Mouse (Mus musculus) erythroblast, adult 5-6 weeks (primary cell): Measurements from ENCODE around the gene Fam217b. TPM values are rescaled to one million over a fixed set of nuclear protein-coding genes. Genes with fewer than 3 reads are reported as not detected.

Experiments
- ATAC-seq: replicated peaks from 2 replicates; pipeline ENCODE4 v1.8.0; 2016; ENCODE audit warnings: moderate number of reproducible peaks, mild to moderate bottlenecking, moderate TSS enrichment, inconsistent platforms; ENCODE audit not compliant: poor library complexity, low FRiP score, severe bottlenecking
- total RNA-seq, 2 experiments: library from RNA; stranded (forward) in 1 of 2; stranded (reverse) in 1 of 2; fragments of 150-400 nt in 1 of 2; fragments of 200-764, 138-1000 nt in 1 of 2; gene quantifications; 2 replicates each; pipeline versions ENCODE4 v1.2.3 to v1.2.4; 2015 to 2017; ENCODE audit warnings: low replicate concordance in 2 of 2

Fam217b gene
- total RNA-seq (2015; ENCODE audit: low replicate concordance) (2.1 TPM in 2 replicates), total RNA-seq (2017; ENCODE audit: low replicate concordance) (1.3 and 1.4 TPM in 2 replicates)

DNA sequence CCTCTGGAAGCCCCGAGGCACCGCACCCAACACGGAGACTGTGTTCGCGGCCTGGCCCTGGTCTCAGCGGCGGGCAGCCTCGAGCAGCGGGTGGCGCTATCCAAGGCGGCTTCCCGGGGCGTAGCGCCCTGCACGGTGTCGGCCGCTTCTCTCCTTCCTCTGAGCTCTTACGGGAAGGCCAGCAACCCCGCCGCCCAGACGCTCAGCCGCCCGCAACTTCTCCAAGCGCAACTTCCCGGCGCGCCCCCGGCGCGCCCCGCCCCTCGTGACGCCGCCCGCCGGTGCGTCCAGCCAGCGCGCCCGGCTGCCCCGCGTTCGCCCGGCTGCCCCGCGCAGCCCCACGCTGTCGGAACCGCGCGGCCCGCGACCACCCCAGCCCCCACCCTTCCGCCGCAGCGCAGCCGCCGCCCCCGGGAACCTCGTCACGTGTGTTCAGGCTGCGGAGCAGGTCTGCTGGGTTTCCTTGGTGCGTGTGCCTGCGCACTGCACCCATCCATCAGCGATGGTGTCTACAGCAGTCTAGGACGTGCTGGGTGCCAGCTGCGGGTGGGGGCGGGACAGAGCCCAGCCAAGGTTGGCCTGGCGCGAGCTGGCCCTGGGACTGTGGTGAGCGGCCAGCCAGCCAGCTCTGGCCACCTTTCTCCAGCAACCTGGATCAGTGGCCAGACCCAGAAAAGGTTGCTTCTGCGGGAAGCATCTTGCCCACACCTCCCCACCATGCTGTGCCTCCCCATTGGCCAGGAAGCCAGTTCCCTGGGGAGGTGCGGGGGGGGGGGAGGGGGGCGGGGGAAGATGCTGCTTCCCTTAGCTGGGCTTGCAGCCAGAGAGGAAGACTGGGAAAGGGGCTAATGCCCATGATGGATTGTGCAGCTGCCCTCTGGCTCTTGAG is at the start of gene Fam217b, which contains the start of gene Ppp1r3d:
Gene Fam217b, plus strand, starts transcription at position 264 of the 889 bp plus-strand sequence.
Gene Ppp1r3d, minus strand, starts transcription at position 212 of the 889 bp plus-strand sequence.
- no peak for ATAC-seq

DNA sequence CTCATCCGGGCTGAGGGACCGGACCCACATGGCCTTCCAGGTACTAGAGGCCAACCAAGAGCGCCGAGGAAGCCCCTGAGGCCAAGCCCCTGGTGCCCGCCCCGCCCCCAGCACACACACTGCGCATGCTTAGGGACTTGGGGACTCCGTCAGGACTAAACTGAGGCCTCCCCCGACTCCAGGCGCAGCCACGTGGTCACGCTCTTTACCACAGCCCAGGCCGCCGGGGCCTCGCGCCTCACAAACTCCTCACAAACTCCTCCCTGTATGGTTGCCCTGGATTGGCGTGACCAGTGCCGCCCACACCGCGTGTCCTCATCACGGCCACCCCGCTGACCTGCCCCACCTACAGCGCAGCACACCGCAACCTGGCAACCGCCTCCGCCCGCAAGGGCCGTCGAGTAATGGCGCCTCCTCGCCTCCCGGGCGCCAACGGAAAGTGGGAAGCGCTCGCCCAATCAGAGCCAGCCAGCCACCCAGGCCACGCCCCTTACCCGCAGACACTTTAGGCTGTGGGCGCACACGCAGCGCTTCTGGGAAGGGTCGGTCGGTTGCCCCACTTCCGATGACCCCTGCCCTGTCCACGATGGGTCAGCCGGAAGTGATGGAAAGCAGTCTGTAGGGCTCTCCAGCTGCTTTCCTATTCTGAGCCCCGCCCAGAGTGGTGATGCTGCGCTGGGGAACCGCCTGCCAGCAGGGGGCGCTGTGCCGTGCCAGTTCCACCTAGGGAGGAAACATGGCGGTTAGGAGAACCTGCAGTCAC is 7.1 kb upstream of the Fam217b start, which contains the start of gene Sycp2:
Gene Sycp2, minus strand, starts transcription at position 633 of the 763 bp plus-strand sequence.
- no peak for ATAC-seq

- no peak for ATAC-seq
Observed at GRCm38 (mm10) chr2:178409024-178409423, 5.3 kb upstream of the Fam217b start.

GRCm38 (mm10) chr2:178410286-178410685 is 4.0 kb upstream of the Fam217b start:
- ATAC-seq = no peak

- no peak for ATAC-seq
Observed at GRCm38 (mm10) chr2:178412598-178412997, 1.7 kb upstream of the Fam217b start.

GRCm38 (mm10) chr2:178413081-178413480 is 1.2 kb upstream of the Fam217b start:
- no peak for ATAC-seq

GRCm38 (mm10) chr2:178413481-178414260 is 653 bp upstream of the Fam217b start:
- ATAC-seq = no peak

DNA sequence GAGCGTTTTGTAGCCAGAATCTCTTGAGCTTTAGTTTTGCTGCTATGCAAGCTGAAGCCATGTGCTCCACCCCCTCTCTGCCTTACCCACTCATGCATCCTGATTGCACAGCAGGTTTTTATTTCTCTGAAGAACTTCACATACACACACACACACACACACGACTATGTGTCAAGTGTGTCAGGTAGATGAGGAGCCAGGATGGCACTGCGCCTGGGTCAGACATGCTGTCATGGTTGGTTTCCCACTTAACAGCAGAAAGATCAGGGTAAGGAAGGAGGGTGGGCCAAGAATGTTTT is 775 bp downstream of the Fam217b start:
- ATAC-seq = no peak

DNA sequence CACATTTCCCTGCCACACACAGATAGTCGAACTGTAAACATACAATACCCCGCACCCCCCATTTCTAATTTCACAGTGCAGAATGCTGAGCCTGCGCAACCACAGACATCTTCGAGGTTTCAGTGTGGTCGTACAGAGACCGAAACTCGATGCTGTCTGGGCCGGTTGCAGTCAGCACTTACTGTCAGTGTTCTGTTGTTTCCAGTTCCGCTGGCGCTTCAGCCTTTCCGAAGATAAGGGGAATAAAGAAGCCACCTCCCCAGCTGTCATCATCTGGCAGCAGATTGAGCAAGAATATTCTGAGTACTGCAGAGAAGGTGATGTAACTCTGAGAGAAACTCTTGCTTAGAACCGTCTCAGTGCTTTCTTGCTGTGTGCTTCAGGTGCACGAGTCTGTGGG is 2.1 kb downstream of the Fam217b start:
- no peak for ATAC-seq

DNA sequence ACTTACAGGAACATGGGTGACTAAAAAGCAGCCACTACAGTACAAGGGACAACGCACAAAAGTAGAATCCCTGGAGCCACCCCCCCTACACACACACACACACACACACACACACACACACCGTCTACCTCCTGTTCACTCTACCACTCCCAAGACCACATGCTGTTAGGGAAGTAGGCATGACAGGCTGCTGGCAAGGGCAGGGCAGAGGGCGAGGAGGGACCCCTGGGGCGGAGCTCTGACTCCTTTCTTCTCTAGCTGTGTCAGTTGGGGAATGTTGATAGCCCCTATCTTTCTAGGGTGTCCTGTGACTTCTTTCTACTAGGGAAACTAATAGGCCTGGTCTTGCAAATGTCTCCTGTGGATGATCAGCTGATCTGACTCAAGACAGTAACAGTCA is 2.6 kb downstream of the Fam217b start:
- no peak for ATAC-seq

GRCm38 (mm10) chr2:178420576-178420975 is 6.3 kb downstream of the Fam217b start:
- no peak for ATAC-seq

- ATAC-seq = no peak
Observed at GRCm38 (mm10) chr2:178421603-178422002, 7.3 kb downstream of the Fam217b start.

DNA sequence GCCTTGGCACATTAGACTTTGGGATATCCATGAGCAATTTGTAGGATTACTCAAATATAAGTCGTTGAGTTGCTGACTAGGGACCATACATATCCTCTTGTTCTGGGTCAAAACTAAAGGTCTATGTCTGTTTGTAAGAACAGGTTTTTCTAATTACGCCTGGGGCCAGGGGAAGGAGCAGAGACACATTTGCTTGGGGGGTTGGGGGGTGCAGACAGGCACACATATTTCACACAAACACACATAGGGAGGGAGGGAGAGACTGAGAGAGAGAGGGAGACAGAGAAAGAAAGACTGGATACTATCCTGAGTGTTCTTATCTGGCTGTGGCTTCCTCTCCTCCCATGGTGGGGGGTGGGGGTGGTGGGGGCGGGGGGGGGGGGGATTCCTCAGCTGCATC is 7.9 kb downstream of the Fam217b start:
- ATAC-seq = no peak

DNA sequence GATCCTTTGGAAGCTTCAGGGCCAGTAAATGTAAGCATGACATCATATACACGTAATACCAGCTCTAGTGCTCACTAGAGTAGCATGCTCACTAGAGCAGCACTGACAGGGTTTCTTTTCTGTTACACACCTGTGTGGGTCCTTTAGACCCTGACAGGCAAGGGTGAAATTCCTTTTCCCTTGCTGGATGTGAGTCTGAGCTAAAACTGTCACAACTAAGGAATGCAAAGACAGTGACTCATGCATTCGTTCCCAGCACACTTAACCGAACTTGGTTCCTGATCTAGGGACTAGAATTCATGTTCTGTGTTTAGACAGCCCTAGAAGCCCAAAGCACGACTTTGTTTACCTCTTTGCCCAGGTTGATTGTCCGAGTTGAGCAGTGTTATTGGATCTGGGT is 8.9 kb downstream of the Fam217b start:
- no peak for ATAC-seq

GRCm38 (mm10) chr2:178426229-178426628 is 11.9 kb downstream of the Fam217b start:
- ATAC-seq = no peak

GRCm38 (mm10) chr2:178427181-178427580 is 12.9 kb downstream of the Fam217b start:
- no peak for ATAC-seq

DNA sequence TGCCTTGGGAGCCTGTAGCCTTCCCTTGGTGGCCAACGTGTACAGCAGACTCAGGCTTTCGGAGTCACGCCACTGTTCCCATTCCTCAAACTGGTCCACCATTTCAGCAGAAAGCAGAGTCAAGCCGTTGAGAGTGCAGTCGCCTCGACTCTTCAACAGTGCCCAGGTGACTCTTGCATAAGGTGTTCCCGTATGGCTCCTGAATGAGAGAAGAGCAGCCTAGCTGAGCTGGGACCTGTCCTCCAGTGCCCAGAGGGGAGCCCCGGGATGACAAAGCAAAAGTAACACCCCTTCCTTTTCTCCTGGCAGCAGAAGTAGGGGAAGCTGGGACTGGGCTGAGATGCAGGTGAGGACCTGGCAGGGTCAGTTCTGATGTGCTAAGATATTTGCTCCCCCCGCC is 13.9 kb downstream of the Fam217b start:
- ATAC-seq = no peak

DNA sequence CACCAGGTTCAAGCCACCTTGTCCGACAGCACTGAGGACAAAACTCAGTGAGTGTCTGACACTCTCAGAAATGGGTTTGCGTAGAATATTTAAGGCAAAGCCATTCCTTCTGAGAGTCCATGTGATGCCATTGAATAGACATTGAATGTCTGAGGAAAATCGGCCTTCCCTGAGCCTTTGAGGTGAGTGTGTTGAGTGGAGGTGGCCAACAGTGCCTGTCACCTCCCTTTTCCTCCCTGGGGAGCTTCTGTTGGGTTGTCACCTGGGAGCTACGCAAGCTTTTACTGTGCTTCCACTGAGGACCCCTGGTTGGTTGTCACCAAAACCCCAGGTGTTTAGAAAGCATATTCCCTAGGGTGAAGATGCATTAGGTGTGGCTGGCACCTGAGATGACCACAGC is 14.4 kb downstream of the Fam217b start:
- ATAC-seq = no peak

DNA sequence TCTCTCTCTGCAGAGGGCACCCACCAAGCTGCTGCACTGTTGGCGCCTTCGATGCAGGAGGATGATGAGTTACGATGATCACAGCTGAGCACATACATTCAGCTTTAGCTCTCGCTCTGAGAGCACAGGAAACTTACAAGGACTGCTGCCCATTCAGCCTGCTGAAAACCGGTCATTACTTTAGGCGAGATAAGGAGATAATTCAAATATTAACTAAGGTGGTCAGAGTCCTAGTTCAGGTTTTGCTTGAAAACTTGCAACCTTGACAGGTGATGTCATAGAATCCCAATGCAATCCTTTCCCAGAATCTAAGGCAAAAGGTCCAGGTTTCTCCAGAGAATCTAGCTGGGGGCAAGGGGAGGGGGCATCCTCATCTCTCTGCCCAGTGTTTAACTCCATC is 15.1 kb downstream of the Fam217b start:
- no peak for ATAC-seq

GRCm38 (mm10) chr2:178430231-178430630 is 15.9 kb downstream of the Fam217b start, which contains the start of gene Cdh26:
Gene Cdh26 (plus strand): TSS chr2:178430531.
- no peak for ATAC-seq
